Mouse (Mus musculus) olfactory bulb, adult 2 months (tissue): ENCODE results near the gene Cdh22.

Experiments
- CTCF ChIP-seq: fragments of 200-500 bp; IDR thresholded peaks from 2 replicates; pipeline ENCODE4 v1.5.1; 2012; ENCODE audit warnings: low read depth, mild to moderate bottlenecking, low read length, moderate library complexity; ENCODE audit not compliant: insufficient read depth
- POLR2A ChIP-seq: fragments of 200-500 bp; IDR thresholded peaks from 2 replicates; pipeline ENCODE4 v1.6.1; 2012; ENCODE audit warnings: mild to moderate bottlenecking, low read depth, low read length, moderate library complexity; ENCODE audit not compliant: insufficient read depth

DNA sequence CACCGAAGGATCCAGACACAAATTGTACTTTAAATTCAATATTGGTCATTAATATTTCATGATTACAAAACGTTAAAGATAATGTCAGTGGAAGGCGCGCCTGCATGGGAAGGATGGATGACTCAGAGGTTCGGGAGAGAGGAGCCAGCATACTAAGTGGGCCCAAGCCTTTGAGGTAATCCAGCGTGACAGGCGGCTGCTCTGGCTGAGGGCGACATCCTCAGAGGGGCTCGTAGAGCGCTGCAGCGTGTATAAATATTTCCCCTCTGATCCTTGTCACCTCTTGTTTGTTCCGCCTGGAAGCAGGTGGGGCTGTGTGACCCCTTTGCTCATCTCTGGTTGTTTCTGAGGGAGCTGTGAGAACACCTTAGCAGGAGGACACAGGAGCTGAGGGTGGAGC, 103.2 kb downstream of the Cdh22 start:
- no peak for TF ChIP-seq POLR2A
- TF ChIP-seq CTCF, result no peak
